Mouse (Mus musculus) hindbrain, embryonic 15.5 days (tissue): ENCODE measurements around the gene Hivep1. TPM values are rescaled to one million over a fixed set of nuclear protein-coding genes. Genes with fewer than 3 reads are reported as not detected.

Source experiments
- ATAC-seq: fragments of 200-750 bp; cut with Nextera tagmentation; 2 replicates; pipeline ENCODE4 v1.8.0; 2017; ENCODE audit warnings: low read depth, moderate number of reproducible peaks, moderate TSS enrichment; ENCODE audit not compliant: low FRiP score
- H3K27ac ChIP-seq: fragments of 300-500 bp; sonication (generic); replicated peaks from 2 replicates; pipeline ENCODE4 v1.5.1; 2015; ENCODE audit warnings: mild to moderate bottlenecking, inconsistent platforms
- H3K27me3 ChIP-seq: fragments of 300-500 bp; sonication (generic); 2 replicates; pipeline ENCODE4 v1.6.1; 2015; ENCODE audit warnings: control low read depth, inconsistent platforms
- H3K36me3 ChIP-seq: fragments of 300-500 bp; sonication (generic); 2 replicates; pipeline ENCODE4 v1.6.1; 2015; ENCODE audit warnings: control low read depth, inconsistent platforms
- H3K4me1 ChIP-seq: fragments of 300-500 bp; sonication (generic); replicated peaks from 2 replicates; pipeline ENCODE4 v1.6.1; 2015; ENCODE audit warnings: control low read depth, inconsistent platforms
- H3K4me2 ChIP-seq: fragments of 300-500 bp; sonication (generic); 2 replicates; pipeline ENCODE4 v1.6.1; 2015; ENCODE audit warnings: moderate library complexity, mild to moderate bottlenecking, inconsistent platforms
- H3K4me3 ChIP-seq: fragments of 300-500 bp; sonication (generic); 2 replicates; pipeline ENCODE4 v1.5.1; 2015; ENCODE audit warnings: mild to moderate bottlenecking, inconsistent platforms
- H3K9ac ChIP-seq: fragments of 300-500 bp; sonication (generic); 2 replicates; pipeline ENCODE4 v1.6.1; 2015; ENCODE audit warnings: inconsistent platforms
- H3K9me3 ChIP-seq: fragments of 300-500 bp; sonication (generic); 2 replicates; pipeline ENCODE4 v1.6.1; 2016; ENCODE audit warnings: control low read depth, inconsistent platforms
- WGBS: fragments of 180-500 bp; shearing (Covaris S2); methylation state at CpG from one replicate; pipeline ENCODE4 v1.1.7; 2015; 5-methylcytosine and 5-hydroxymethylcytosine counted together
- polyA plus RNA-seq: library from polyadenylated mRNA; unstranded; fragments of >200 nt; fragmentation: Nextera tagmentation; extraction: Ambion mirVana; gene quantifications from 2 replicates; pipeline ENCODE4 v1.2.1, GENCODE M21; 2015

Gene Hivep1
- polyA plus RNA-seq, 1 experiment from 2014 or later: 16.6 TPM

GRCm38 (mm10) chr13:42121106-42121776 lies 69.4 kb downstream of the Hivep1 start:
- Histone ChIP-seq H3K4me2 (no peak overlapping the region), H3K9ac (no peak overlapping the region), H3K36me3 (0 out of 2 replicates have a peak, but pooled peaks cover 7% of the 10 kb centered on the region), H3K27me3 (no peaks in the 10 kb centered on the region), H3K27ac (no peak overlapping the region), H3K9me3 (no peaks in the 10 kb centered on the region), H3K4me1 (peaks cover 7% of the 10 kb centered on the region; the same call in 1 of the 2 replicates), H3K4me3 (no peak overlapping the region)
- WGBS: 80% methylated on average over 5 of the region's 5 CpGs
- ATAC-seq: peak; percentile 61; the same call in 1 of the 2 replicates

GRCm38 (mm10) chr13:42121777-42122682 lies 70.2 kb downstream of the Hivep1 start:
- ATAC-seq: peak; percentile 51
- peak overlapping the region; percentile 37; the same call in 1 of the 2 replicates for H3K27ac ChIP-seq

GRCm38 (mm10) chr13:42144627-42145026 lies 92.8 kb downstream of the Hivep1 start:
- 70% methylated on average over 3 of the region's 3 CpGs for WGBS
- Histone ChIP-seq H3K27me3 (no peaks in the 10 kb centered on the region), H3K4me3 (no peak overlapping the region), H3K36me3 (0 out of 2 replicates have a peak, but pooled peaks cover 5% of the 10 kb centered on the region), H3K9ac (no peak overlapping the region), H3K4me2 (no peak overlapping the region), H3K9me3 (no peaks in the 10 kb centered on the region), H3K4me1 (peaks cover 21% of the 10 kb centered on the region), H3K27ac (no peak overlapping the region)
- ATAC-seq: no peak

More at GRCm38 (mm10) chr13:42121777-42122682, 70.2 kb downstream of the Hivep1 start:
- Histone ChIP-seq H3K4me2 (no peak overlapping the region), H3K9me3 (no peaks in the 10 kb centered on the region), H3K4me1 (peaks cover 7% of the 10 kb centered on the region; the same call in 1 of the 2 replicates), H3K27me3 (no peaks in the 10 kb centered on the region), H3K9ac (no peak overlapping the region), H3K36me3 (0 out of 2 replicates have a peak, but pooled peaks cover 7% of the 10 kb centered on the region), H3K4me3 (no peak overlapping the region)
- WGBS: 64% methylated on average over 5 of the region's 5 CpGs

- H3K9me3 ChIP-seq: no peaks in the 10 kb centered on the region
- no peak overlapping the region for H3K4me3 ChIP-seq
- no peaks in the 10 kb centered on the region; the same call in 1 of the 2 replicates for H3K36me3 ChIP-seq
- peak; percentile 84 for ATAC-seq
- H3K9ac ChIP-seq: 0 out of 2 replicates have a peak overlapping the region, but pooled peaks have one; percentile 0
- H3K27me3 ChIP-seq: no peaks in the 10 kb centered on the region
- H3K27ac ChIP-seq: peak overlapping the region; percentile 77
- 22% methylated on average over 9 of the region's 9 CpGs for WGBS
- H3K4me1 ChIP-seq: peaks cover 32% of the 10 kb centered on the region
- H3K4me2 ChIP-seq: 0 out of 2 replicates have a peak overlapping the region, but pooled peaks have one; percentile 5
These were observed 97.7 kb downstream of the Hivep1 start for GRCm38 (mm10) chr13:42149328-42150071.

GRCm38 (mm10) chr13:42150072-42150450 lies 98.2 kb downstream of the Hivep1 start:
- Histone ChIP-seq H3K4me2 (0 out of 2 replicates have a peak overlapping the region, but pooled peaks have one; percentile 5), H3K4me1 (peaks cover 32% of the 10 kb centered on the region), H3K9me3 (no peaks in the 10 kb centered on the region), H3K27me3 (no peaks in the 10 kb centered on the region), H3K36me3 (peaks cover 3% of the 10 kb centered on the region), H3K27ac (peak overlapping the region; percentile 77), H3K4me3 (no peak overlapping the region), H3K9ac (0 out of 2 replicates have a peak overlapping the region, but pooled peaks have one; percentile 0)
- 14% methylated on average over 5 of the region's 5 CpGs for whole genome bisulfite sequencing
- ATAC-seq: peak; percentile 39

GRCm38 (mm10) chr13:42150462-42151127 lies 98.8 kb downstream of the Hivep1 start:
- Histone ChIP-seq H3K4me2 (no peak overlapping the region), H3K27ac (peak overlapping the region; percentile 77), H3K36me3 (peaks cover 9% of the 10 kb centered on the region), H3K4me1 (peaks cover 32% of the 10 kb centered on the region), H3K4me3 (no peak overlapping the region), H3K9me3 (no peaks in the 10 kb centered on the region), H3K27me3 (no peaks in the 10 kb centered on the region), H3K9ac (0 out of 2 replicates have a peak overlapping the region, but pooled peaks have one; percentile 0)
- 65% methylated on average over 9 of the region's 9 CpGs for WGBS
- ATAC-seq: no peak

- H3K27ac ChIP-seq: no peak overlapping the region
- no peaks in the 10 kb centered on the region for H3K4me1 ChIP-seq
- no peaks in the 10 kb centered on the region for H3K9me3 ChIP-seq
- no peak overlapping the region for H3K4me3 ChIP-seq
- peaks cover 17% of the 10 kb centered on the region for H3K36me3 ChIP-seq
- 92% methylated on average over 14 of the region's 14 CpGs for WGBS
- no peak overlapping the region for H3K4me2 ChIP-seq
- no peaks in the 10 kb centered on the region for H3K27me3 ChIP-seq
- ATAC-seq: no peak
- no peak overlapping the region for H3K9ac ChIP-seq
These were observed 106.4 kb downstream of the Hivep1 start for GRCm38 (mm10) chr13:42158259-42158658.

- Histone ChIP-seq H3K4me3 (no peak overlapping the region), H3K9ac (no peak overlapping the region), H3K36me3 (peaks cover 17% of the 10 kb centered on the region), H3K4me2 (no peak overlapping the region), H3K27ac (no peak overlapping the region), H3K27me3 (no peaks in the 10 kb centered on the region), H3K9me3 (no peaks in the 10 kb centered on the region), H3K4me1 (no peaks in the 10 kb centered on the region)
- ATAC-seq: no peak
- WGBS: 75% methylated on average over 14 of the region's 14 CpGs
These were observed 107.8 kb downstream of the Hivep1 start for GRCm38 (mm10) chr13:42159416-42160185.

DNA sequence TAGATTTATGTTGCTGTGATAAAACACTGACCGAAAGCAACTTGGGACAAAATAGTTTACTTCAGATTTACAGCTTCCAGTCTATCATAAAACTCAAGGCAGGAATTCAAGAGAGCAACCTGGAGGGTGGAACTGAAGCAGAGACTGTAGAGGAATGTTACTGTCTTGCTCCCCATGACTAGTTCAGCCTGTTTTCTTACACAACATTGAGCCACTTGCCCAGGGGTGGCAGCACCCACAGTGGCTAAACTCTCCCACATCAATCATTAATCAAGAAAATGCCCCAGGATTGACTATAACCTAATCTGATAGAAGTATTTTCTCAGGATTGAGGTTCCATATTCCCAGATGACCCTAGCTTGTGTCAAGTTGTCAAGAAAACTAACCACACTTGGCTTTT lies 119.0 kb downstream of the Hivep1 start:
- Histone ChIP-seq H3K9me3 (no peaks in the 10 kb centered on the region), H3K4me1 (no peaks in the 10 kb centered on the region), H3K27me3 (no peaks in the 10 kb centered on the region), H3K36me3 (0 out of 2 replicates have a peak, but pooled peaks cover 4% of the 10 kb centered on the region), H3K4me2 (no peak overlapping the region), H3K27ac (no peak overlapping the region), H3K4me3 (no peak overlapping the region), H3K9ac (no peak overlapping the region)
- 100% methylated on average over 1 of the region's 1 CpGs for WGBS
- ATAC-seq: no peak

GRCm38 (mm10) chr13:42174827-42175420 lies 123.1 kb downstream of the Hivep1 start:
- 38% methylated on average over 3 of the region's 3 CpGs for WGBS

More at GRCm38 (mm10) chr13:42174827-42175420, 123.1 kb downstream of the Hivep1 start:
- H3K4me2 ChIP-seq: no peak overlapping the region
- no peaks in the 10 kb centered on the region for H3K27me3 ChIP-seq
- 0 out of 2 replicates have a peak, but pooled peaks cover 4% of the 10 kb centered on the region for H3K36me3 ChIP-seq
- ATAC-seq: no peak
- no peak overlapping the region for H3K9ac ChIP-seq
- H3K9me3 ChIP-seq: no peaks in the 10 kb centered on the region
- H3K4me1 ChIP-seq: no peaks in the 10 kb centered on the region
- H3K27ac ChIP-seq: 0 out of 2 replicates have a peak overlapping the region, but pooled peaks have one; percentile 48
- no peak overlapping the region for H3K4me3 ChIP-seq
